Mouse (Mus musculus): ENCODE results near the gene Zfp593. TPM values are rescaled to one million over a fixed set of nuclear protein-coding genes. Genes with fewer than 3 reads are reported as not detected.

Zfp593 gene
- polyA plus RNA-seq, 2 experiments, result 15.8 to 17.3 TPM

DNA sequence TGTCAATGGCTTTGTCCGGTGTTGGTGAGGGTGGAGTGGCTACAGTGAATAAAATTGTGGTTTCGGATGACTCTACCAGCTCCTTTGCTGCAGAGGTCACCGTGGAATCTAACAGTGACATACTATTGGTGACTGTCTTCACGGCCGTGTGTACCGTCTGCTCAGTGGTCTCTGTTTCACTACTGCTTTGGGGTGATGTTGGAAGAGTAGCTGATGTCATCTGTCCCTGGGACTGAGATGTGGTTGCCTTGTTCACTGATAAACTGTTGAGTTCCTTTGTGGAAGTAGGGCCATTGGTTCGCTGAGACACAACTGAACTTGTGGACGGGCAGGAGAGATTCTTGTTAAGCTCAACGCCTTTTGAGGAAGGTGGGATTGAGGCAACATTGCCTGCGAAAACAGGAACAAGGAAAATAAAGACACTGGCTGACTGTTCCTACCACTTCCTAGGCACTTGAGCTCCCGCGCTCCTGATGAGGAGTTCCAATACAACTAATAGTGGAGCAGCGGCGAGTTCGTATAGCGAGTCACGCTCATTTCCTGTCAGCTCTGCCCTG lies 42.0 kb downstream of the Zfp593 start:
- H3K9me3 ChIP-seq (ENCODE audit: control insufficient read depth, low read length), result no peaks in the 10 kb centered on the region
- WGBS, result 81% methylated on average over 17 of the region's 17 CpGs
- TF ChIP-seq POLR2A (IDR thresholded peaks at IDR 0.05; ENCODE audit: borderline replicate concordance, extremely low read depth, insufficient read depth, insufficient read length), result no peak
- DNase-seq (ENCODE audit: low spot score), result no peak
- no peaks in the 10 kb centered on the region for H3K36me3 ChIP-seq (ENCODE audit: control insufficient read depth, insufficient read depth, low read length)
- H3K9ac ChIP-seq (ENCODE audit: low read depth, low read length, severe bottlenecking), result no peak overlapping the region
- ATAC-seq (ENCODE audit: low FRiP score, low read depth), result no peak
- H3K27me3 ChIP-seq (ENCODE audit: control insufficient read depth, insufficient read depth, low read length), result no peaks in the 10 kb centered on the region
- no peak overlapping the region for H3K4me2 ChIP-seq (replicated peaks; ENCODE audit: low read depth, low read length, severe bottlenecking)
- no peaks in the 10 kb centered on the region for H3K4me1 ChIP-seq (ENCODE audit: control insufficient read depth, insufficient read depth, low read length)
- no peak overlapping the region for H3K4me3 ChIP-seq (replicated peaks; ENCODE audit: low read length)
- H3K27ac ChIP-seq (replicated peaks; ENCODE audit: low read depth, low read length), result no peak overlapping the region

GRCm38 (mm10) chr4:134202904-134203303 lies 42.5 kb downstream of the Zfp593 start, which contains the start of gene Gm7534:
Gene Gm7534 (minus strand): TSS chr4:134203004.
- no peak within 1 kb of the TSS for H3K9ac ChIP-seq (ENCODE audit: low read depth, low read length, severe bottlenecking)
- H3K9me3 ChIP-seq (ENCODE audit: control insufficient read depth, low read length), result no peaks in the 10 kb centered on the region
- H3K4me3 ChIP-seq (replicated peaks; ENCODE audit: low read length), result no peak within 1 kb of the TSS
- TF ChIP-seq POLR2A (IDR thresholded peaks at IDR 0.05; ENCODE audit: borderline replicate concordance, extremely low read depth, insufficient read depth, insufficient read length), result no peak
- H3K27ac ChIP-seq (replicated peaks; ENCODE audit: low read depth, low read length), result no peak within 1 kb of the TSS
- WGBS, result 87% methylated on average over 4 of the region's 4 CpGs
- H3K4me1 ChIP-seq (ENCODE audit: control insufficient read depth, insufficient read depth, low read length), result no peaks in the 10 kb centered on the region
- no peak for ATAC-seq (ENCODE audit: low FRiP score, low read depth)
- H3K27me3 ChIP-seq (ENCODE audit: control insufficient read depth, insufficient read depth, low read length), result no peaks in the 10 kb centered on the region
- DNase-seq (ENCODE audit: low spot score), result no peak
- H3K36me3 ChIP-seq (ENCODE audit: control insufficient read depth, insufficient read depth, low read length), result no peaks in the 10 kb centered on the region
- no peak within 1 kb of the TSS for H3K4me2 ChIP-seq (replicated peaks; ENCODE audit: low read depth, low read length, severe bottlenecking)

DNA sequence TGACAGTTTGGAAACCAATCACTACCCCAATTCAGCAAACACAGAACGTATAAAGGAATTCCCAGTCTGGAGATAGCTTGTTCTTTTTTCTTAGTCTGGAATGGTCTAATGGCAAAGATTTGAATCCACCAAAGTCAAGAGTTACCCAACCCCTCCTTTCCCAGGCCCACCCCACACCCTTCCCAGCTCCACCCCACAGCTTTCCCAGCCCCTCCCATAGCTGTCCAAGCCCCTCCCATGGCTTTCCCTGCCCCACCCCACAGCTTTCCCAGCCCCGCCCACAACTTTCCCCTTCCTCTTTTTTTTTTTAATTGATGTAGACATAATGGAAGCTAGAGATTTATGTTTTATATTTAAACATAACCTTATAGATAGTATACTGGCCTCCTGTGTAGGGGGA lies 46.0 kb downstream of the Zfp593 start:
- WGBS, result 76% methylated on average over 2 of the region's 2 CpGs
- H3K27me3 ChIP-seq (ENCODE audit: control insufficient read depth, insufficient read depth, low read length), result no peaks in the 10 kb centered on the region
- H3K36me3 ChIP-seq (ENCODE audit: control insufficient read depth, insufficient read depth, low read length), result no peaks in the 10 kb centered on the region
- no peak for DNase-seq (ENCODE audit: low spot score)
- H3K4me1 ChIP-seq (ENCODE audit: control insufficient read depth, insufficient read depth, low read length), result no peaks in the 10 kb centered on the region
- H3K9me3 ChIP-seq (ENCODE audit: control insufficient read depth, low read length), result no peaks in the 10 kb centered on the region
- H3K9ac ChIP-seq (ENCODE audit: low read depth, low read length, severe bottlenecking), result no peak overlapping the region
- no peak overlapping the region for H3K4me3 ChIP-seq (replicated peaks; ENCODE audit: low read length)
- no peak overlapping the region for H3K4me2 ChIP-seq (replicated peaks; ENCODE audit: low read depth, low read length, severe bottlenecking)
- ATAC-seq (ENCODE audit: low FRiP score, low read depth), result no peak
- TF ChIP-seq POLR2A (IDR thresholded peaks at IDR 0.05; ENCODE audit: borderline replicate concordance, extremely low read depth, insufficient read depth, insufficient read length), result no peak
- H3K27ac ChIP-seq (replicated peaks; ENCODE audit: low read depth, low read length), result no peak overlapping the region

Other genes starting within 250 kb of the Zfp593 start
- 47.6 and 54.0 TPM in 2 replicates for gene Dhdds, start 244.7 kb downstream of the Zfp593 start, polyA plus RNA-seq (2012; rRNA removed)
- gene Dhdds, start 244.7 kb downstream of the Zfp593 start, polyA plus RNA-seq (2014; fragmentation: Nextera tagmentation; extraction: Ambion mirVana), result 45.1 and 47.2 TPM in 2 replicates
- gene Lin28a, start 226.8 kb downstream of the Zfp593 start, polyA plus RNA-seq (2012; rRNA removed), result 0.11 and 0.37 TPM in 2 replicates
- 0.07 TPM in 1 of 2 replicates, not detected in the other for gene Lin28a, start 226.8 kb downstream of the Zfp593 start, polyA plus RNA-seq (2014; fragmentation: Nextera tagmentation; extraction: Ambion mirVana)
- gene Zfp683, start 191.8 kb downstream of the Zfp593 start, polyA plus RNA-seq (2012; rRNA removed), result 0.04 and 0.08 TPM in 2 replicates
- not detected in 2 replicates for gene Zfp683, start 191.8 kb downstream of the Zfp593 start, polyA plus RNA-seq (2014; fragmentation: Nextera tagmentation; extraction: Ambion mirVana)
- gene Crybg2, start 184.8 kb downstream of the Zfp593 start, polyA plus RNA-seq (2012; rRNA removed), result 8.2 and 11.3 TPM in 2 replicates
- gene Crybg2, start 184.8 kb downstream of the Zfp593 start, polyA plus RNA-seq (2014; fragmentation: Nextera tagmentation; extraction: Ambion mirVana), result 12.3 and 12.4 TPM in 2 replicates
- gene Cd52, start 150.5 kb downstream of the Zfp593 start, polyA plus RNA-seq (2012; rRNA removed), result 9.0 and 10.3 TPM in 2 replicates
- 15.5 and 18.1 TPM in 2 replicates for gene Cd52, start 150.5 kb downstream of the Zfp593 start, polyA plus RNA-seq (2014; fragmentation: Nextera tagmentation; extraction: Ambion mirVana)
- gene Ubxn11, start 143.0 kb downstream of the Zfp593 start, polyA plus RNA-seq (2012; rRNA removed), result 21.9 and 24.1 TPM in 2 replicates
- gene Ubxn11, start 143.0 kb downstream of the Zfp593 start, polyA plus RNA-seq (2014; fragmentation: Nextera tagmentation; extraction: Ambion mirVana), result 7.6 and 12.0 TPM in 2 replicates
- gene Sh3bgrl3, start 116.8 kb downstream of the Zfp593 start, polyA plus RNA-seq (2012; rRNA removed), result 325 and 365 TPM in 2 replicates
- 532 and 538 TPM in 2 replicates for gene Sh3bgrl3, start 116.8 kb downstream of the Zfp593 start, polyA plus RNA-seq (2014; fragmentation: Nextera tagmentation; extraction: Ambion mirVana)
- gene Cep85, start 58.5 kb downstream of the Zfp593 start, polyA plus RNA-seq (2012; rRNA removed), result 22.4 and 32.2 TPM in 2 replicates
- 40.3 and 46.5 TPM in 2 replicates for gene Cep85, start 58.5 kb downstream of the Zfp593 start, polyA plus RNA-seq (2014; fragmentation: Nextera tagmentation; extraction: Ambion mirVana)
- not detected in 2 replicates for gene Gm7534, start 42.6 kb downstream of the Zfp593 start, polyA plus RNA-seq (2012; rRNA removed)
- gene Gm7534, start 42.6 kb downstream of the Zfp593 start, polyA plus RNA-seq (2014; fragmentation: Nextera tagmentation; extraction: Ambion mirVana), result not detected in 2 replicates
- gene Catsper4, start 18.2 kb downstream of the Zfp593 start, polyA plus RNA-seq (2012; rRNA removed), result 0.06 and 0.16 TPM in 2 replicates
- not detected in 2 replicates for gene Catsper4, start 18.2 kb downstream of the Zfp593 start, polyA plus RNA-seq (2014; fragmentation: Nextera tagmentation; extraction: Ambion mirVana)
- 2.8 and 3.3 TPM in 2 replicates for gene Cnksr1, start 7.2 kb downstream of the Zfp593 start, polyA plus RNA-seq (2012; rRNA removed)
- gene Cnksr1, start 7.2 kb downstream of the Zfp593 start, polyA plus RNA-seq (2014; fragmentation: Nextera tagmentation; extraction: Ambion mirVana), result 2.0 TPM in 2 replicates
- 0.10 TPM in 1 of 2 replicates, not detected in the other for gene E130218I03Rik, start 1.9 kb downstream of the Zfp593 start, polyA plus RNA-seq (2012; rRNA removed)
- 0.67 and 0.76 TPM in 2 replicates for gene E130218I03Rik, start 1.9 kb downstream of the Zfp593 start, polyA plus RNA-seq (2014; fragmentation: Nextera tagmentation; extraction: Ambion mirVana)
- gene Gm30191, start 1.3 kb upstream of the Zfp593 start, polyA plus RNA-seq (2012; rRNA removed), result not detected in 2 replicates
- not detected in 2 replicates for gene Gm30191, start 1.3 kb upstream of the Zfp593 start, polyA plus RNA-seq (2014; fragmentation: Nextera tagmentation; extraction: Ambion mirVana)
- 9.7 and 13.1 TPM in 2 replicates for gene Grrp1, start 8.5 kb upstream of the Zfp593 start, polyA plus RNA-seq (2012; rRNA removed)
- gene Grrp1, start 8.5 kb upstream of the Zfp593 start, polyA plus RNA-seq (2014; fragmentation: Nextera tagmentation; extraction: Ambion mirVana), result 5.2 and 5.4 TPM in 2 replicates
- gene Pdik1l, start 42.3 kb upstream of the Zfp593 start, polyA plus RNA-seq (2012; rRNA removed), result 8.9 and 9.6 TPM in 2 replicates
- gene Pdik1l, start 42.3 kb upstream of the Zfp593 start, polyA plus RNA-seq (2014; fragmentation: Nextera tagmentation; extraction: Ambion mirVana), result 18.4 and 20.5 TPM in 2 replicates
- 4.3 and 5.1 TPM in 2 replicates for gene Trim63, start 69.5 kb upstream of the Zfp593 start, polyA plus RNA-seq (2012; rRNA removed)
- 1.3 and 1.4 TPM in 2 replicates for gene Trim63, start 69.5 kb upstream of the Zfp593 start, polyA plus RNA-seq (2014; fragmentation: Nextera tagmentation; extraction: Ambion mirVana)
- gene Slc30a2, start 97.6 kb upstream of the Zfp593 start, polyA plus RNA-seq (2012; rRNA removed), result 0.76 and 0.78 TPM in 2 replicates
- gene Slc30a2, start 97.6 kb upstream of the Zfp593 start, polyA plus RNA-seq (2014; fragmentation: Nextera tagmentation; extraction: Ambion mirVana), result 0.21 and 0.54 TPM in 2 replicates
- gene Extl1, start 138.3 kb upstream of the Zfp593 start, polyA plus RNA-seq (2012; rRNA removed), result 10.0 and 14.2 TPM in 2 replicates
- gene Extl1, start 138.3 kb upstream of the Zfp593 start, polyA plus RNA-seq (2014; fragmentation: Nextera tagmentation; extraction: Ambion mirVana), result 7.2 TPM in 2 replicates
- 25.9 and 30.2 TPM in 2 replicates for gene Pafah2, start 150.7 kb upstream of the Zfp593 start, polyA plus RNA-seq (2012; rRNA removed)
- gene Pafah2, start 150.7 kb upstream of the Zfp593 start, polyA plus RNA-seq (2014; fragmentation: Nextera tagmentation; extraction: Ambion mirVana), result 14.3 and 17.1 TPM in 2 replicates
- 246 and 428 TPM in 2 replicates for gene Stmn1, start 222.7 kb upstream of the Zfp593 start, polyA plus RNA-seq (2012; rRNA removed)
- gene Stmn1, start 222.7 kb upstream of the Zfp593 start, polyA plus RNA-seq (2014; fragmentation: Nextera tagmentation; extraction: Ambion mirVana), result 1,273 and 1,449 TPM in 2 replicates